ENCODE assay signal across 23 mouse cellular contexts in genomic region chr4:100897943-100898342, GRCm38 (mm10).
"Had no signal": no experiment of that assay in that cellular context is flagged by ENCODE, and none has a peak within 500 bp of the region (broad histone marks: within the 10 kb centered on the region; RNA-seq: fewer than 3 reads in every experiment).

No protein-coding gene starts in this region.

- H3K9ac ChIP-seq: limb, embryonic 13.5 days; liver, embryonic 12.5 days; liver, embryonic 15.5 days; lung, embryonic 15.5 days; midbrain, embryonic 12.5 days; stomach, embryonic 15.5 days had no signal

- H3K9me3 ChIP-seq: limb, embryonic 10.5 days; limb, embryonic 13.5 days; liver, embryonic 12.5 days; liver, embryonic 15.5 days; lung, embryonic 15.5 days; megakaryocyte, embryonic 14.5 days; midbrain, embryonic 12.5 days; stomach, embryonic 15.5 days had no signal

- H3K4me1 ChIP-seq: liver, embryonic 12.5 days; liver, embryonic 15.5 days; lung, embryonic 15.5 days; megakaryocyte, embryonic 14.5 days; stomach, embryonic 15.5 days had no signal

- H3K4me2 ChIP-seq: limb, embryonic 13.5 days; liver, embryonic 12.5 days; liver, embryonic 15.5 days; lung, embryonic 15.5 days; midbrain, embryonic 12.5 days; stomach, embryonic 15.5 days had no signal

- H3K4me3 ChIP-seq: layer of hippocampus, adult 2 months; limb, embryonic 10.5 days; limb, embryonic 13.5 days; liver, embryonic 12.5 days; liver, embryonic 15.5 days; lung, embryonic 15.5 days; megakaryocyte, embryonic 14.5 days; midbrain, embryonic 12.5 days; myocyte; stomach, embryonic 15.5 days had no signal

- H3K36me3 ChIP-seq: liver, embryonic 12.5 days; liver, embryonic 15.5 days; lung, embryonic 15.5 days; stomach, embryonic 15.5 days had no signal

- ATAC-seq: intestine, postnatal 0 days; liver, embryonic 12.5 days had no signal

- H3K27me3 ChIP-seq: limb, embryonic 13.5 days; liver, embryonic 12.5 days; liver, embryonic 15.5 days; lung, embryonic 15.5 days; megakaryocyte, embryonic 14.5 days; midbrain, embryonic 12.5 days; stomach, embryonic 15.5 days had no signal

- H3K27ac ChIP-seq: kidney, postnatal 0 days; layer of hippocampus, adult 2 months; limb, embryonic 10.5 days; limb, embryonic 13.5 days; liver, embryonic 12.5 days; liver, embryonic 15.5 days; lung, embryonic 15.5 days; midbrain, embryonic 12.5 days; stomach, embryonic 15.5 days had no signal

- DNase-seq: kidney, adult 2 months; kidney, postnatal 25 days; layer of hippocampus, adult 9-11 months; liver; lung, adult 18-20 months; lung, postnatal 10 days; lung, postnatal 36 days; retina, postnatal 1 day; right cerebral cortex, postnatal 25 days; spleen, adult 18-20 months; thymus, postnatal 25 days had no signal
